Mouse (Mus musculus) B cell, adult (primary cell): ENCODE measurements around the gene Cyp4f40. TPM values are rescaled to one million over a fixed set of nuclear protein-coding genes. Genes with fewer than 3 reads are reported as not detected.

Experiments
- total RNA-seq: library from RNA; stranded (reverse); gene quantifications from 4 replicates; pipeline ENCODE4 v1.2.4, GENCODE M21; 2023; ENCODE audit not compliant: inconsistent age

The Cyp4f40 gene
- total RNA-seq, result not detected in 4 replicates

DNA sequence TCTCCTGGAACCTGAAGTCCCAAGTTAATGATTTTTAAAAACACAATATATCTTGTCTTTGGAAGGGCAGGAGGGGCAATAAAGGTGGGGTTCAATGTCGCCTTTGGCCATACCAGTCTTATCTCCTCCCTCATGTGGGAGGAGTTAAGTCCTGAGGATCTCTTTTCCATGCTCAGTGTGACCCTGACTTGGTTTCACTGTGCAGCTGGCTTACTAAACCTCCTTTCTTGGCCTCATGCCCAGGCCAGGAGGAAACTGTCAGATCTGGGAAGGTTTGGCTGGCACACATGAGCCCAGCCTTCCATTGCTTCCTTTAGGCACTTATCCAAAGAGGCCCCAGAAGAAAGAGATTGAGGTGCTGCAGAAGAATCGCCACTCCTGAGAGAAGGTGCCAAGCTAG lies at the start of gene Cyp4f40:
Cyp4f40 (plus strand) TSS at position 189 of the 400 bp plus-strand sequence.

DNA sequence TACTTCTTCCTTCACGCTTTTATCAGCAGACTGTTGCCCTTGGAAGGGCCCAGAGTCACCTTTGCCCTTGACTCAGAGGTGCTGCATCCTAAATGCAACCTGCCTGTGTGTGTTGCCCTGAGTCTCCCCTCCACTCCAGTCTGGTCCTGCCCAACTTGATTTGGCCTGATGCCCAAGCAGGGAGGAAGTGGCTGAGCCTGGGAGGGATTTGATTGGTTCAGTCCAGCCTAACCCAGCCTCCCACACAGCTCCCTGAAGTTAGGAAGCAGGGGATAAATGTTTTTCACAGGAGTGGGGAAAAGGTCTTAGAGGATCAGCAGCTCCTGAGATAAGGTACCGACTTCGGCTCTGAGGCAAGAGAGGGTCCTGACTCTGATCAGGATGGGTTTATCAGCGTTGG lies 37.7 kb upstream of the Cyp4f40 start, which contains the start of gene Cyp4f37:
Cyp4f37 (plus strand) TSS at position 292 of the 400 bp plus-strand sequence.

DNA sequence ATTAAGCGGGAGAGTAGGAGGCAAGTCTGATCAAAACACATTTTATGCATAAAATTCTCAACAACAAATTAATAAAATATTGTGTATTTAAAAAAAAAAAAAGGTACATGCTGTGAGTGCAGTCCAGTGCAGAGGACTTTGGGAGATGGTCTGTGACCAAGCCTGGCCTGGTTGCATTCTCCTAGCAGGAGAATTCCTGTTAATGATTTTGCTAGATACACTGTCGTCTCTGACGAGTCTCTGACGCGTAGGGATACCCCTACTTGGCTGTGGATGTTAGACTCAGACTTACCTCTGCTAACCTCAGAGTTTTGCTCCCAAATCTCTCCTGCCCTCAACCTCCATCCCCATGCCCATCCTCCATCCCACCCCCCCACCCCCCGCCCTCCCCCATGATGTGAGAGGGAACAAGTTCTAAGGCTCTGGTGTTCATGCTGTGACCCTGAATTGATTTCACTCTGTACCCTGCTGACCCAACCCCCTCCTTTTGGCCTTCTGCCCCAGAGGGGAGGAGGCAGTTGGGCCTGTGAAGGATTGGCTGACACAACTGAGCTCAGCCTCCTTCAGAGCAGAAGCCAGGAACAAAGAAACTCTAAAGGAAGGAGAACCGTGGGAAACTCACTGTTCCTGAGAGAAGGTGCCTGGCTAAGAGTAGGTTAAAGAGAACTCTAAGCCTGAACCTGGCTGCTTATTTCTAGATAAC lies 26.5 kb downstream of the Cyp4f40 start, which contains the start of gene Cyp4f15:
Cyp4f15 (plus strand) TSS at position 580 of the 703 bp plus-strand sequence.

Other genes starting within 250 kb of the Cyp4f40 start
- 29.4 to 36.5 TPM (median 34.1 TPM) in 4 replicates for gene Pglyrp2, start 234.7 kb upstream of the Cyp4f40 start, total RNA-seq
- gene Cyp4f39, start 206.2 kb upstream of the Cyp4f40 start, total RNA-seq, result not detected in 4 replicates
- 0.51 to 1.3 TPM (median 0.86 TPM) in 4 replicates for gene Cyp4f17, start 152.8 kb upstream of the Cyp4f40 start, total RNA-seq
- gene Cyp4f16, start 122.3 kb upstream of the Cyp4f40 start, total RNA-seq, result 2.4 to 3.1 TPM (median 2.5 TPM) in 4 replicates
- gene Cyp4f37, start 37.6 kb upstream of the Cyp4f40 start, total RNA-seq, result not detected in 4 replicates
- not detected in 4 replicates for gene Cyp4f15, start 26.7 kb downstream of the Cyp4f40 start, total RNA-seq
- 78.3 to 89.6 TPM (median 79.2 TPM) in 4 replicates for gene Zfp871, start 129.4 kb downstream of the Cyp4f40 start, total RNA-seq
- gene Zfp811, start 151.0 kb downstream of the Cyp4f40 start, total RNA-seq, result 0.18 to 0.51 TPM (median 0.42 TPM) in 4 replicates
- gene Zfp799, start 171.4 kb downstream of the Cyp4f40 start, total RNA-seq, result 6.5 to 9.4 TPM (median 8.2 TPM) in 4 replicates
- 7.0 to 11.8 TPM (median 10.3 TPM) in 4 replicates for gene Zfp870, start 232.7 kb downstream of the Cyp4f40 start, total RNA-seq